Mouse (Mus musculus) liver, embryonic 13.5 days (tissue): ENCODE measurements around the gene Tspan2. TPM values are rescaled to one million over a fixed set of nuclear protein-coding genes. Genes with fewer than 3 reads are reported as not detected.

Experiments used
- ATAC-seq: fragments of 200-750 bp; cut with Nextera tagmentation; 2 replicates; pipeline ENCODE4 v1.8.0; 2017; ENCODE audit warnings: low read depth, mild to moderate bottlenecking, moderate number of reproducible peaks, moderate library complexity
- DNase-seq: peaks from one replicate; pipeline ENCODE4 v3.0.0; 2022
- H3K27ac ChIP-seq: fragments of 300-500 bp; sonication (generic); 2 replicates; pipeline ENCODE4 v1.5.1; 2015; ENCODE audit warnings: moderate library complexity, mild to moderate bottlenecking, inconsistent platforms
- H3K27me3 ChIP-seq: fragments of 300-500 bp; sonication (generic); 2 replicates; pipeline ENCODE4 v1.6.1; 2015; ENCODE audit warnings: mild to moderate bottlenecking, inconsistent platforms
- H3K36me3 ChIP-seq: fragments of 300-500 bp; sonication (generic); 2 replicates; pipeline ENCODE4 v1.6.1; 2015; ENCODE audit warnings: mild to moderate bottlenecking, inconsistent platforms
- H3K4me1 ChIP-seq: fragments of 300-500 bp; sonication (generic); replicated peaks from 2 replicates; pipeline ENCODE4 v1.6.1; 2015; ENCODE audit warnings: inconsistent platforms
- H3K4me2 ChIP-seq: fragments of 300-500 bp; sonication (generic); 2 replicates; pipeline ENCODE4 v1.6.1; 2015; ENCODE audit warnings: inconsistent platforms, mild to moderate bottlenecking, moderate library complexity
- H3K4me3 ChIP-seq: fragments of 300-500 bp; sonication (generic); replicated peaks from 2 replicates; pipeline ENCODE4 v1.5.1; 2015; ENCODE audit warnings: mild to moderate bottlenecking, inconsistent platforms
- H3K9ac ChIP-seq: fragments of 300-500 bp; sonication (generic); 2 replicates; pipeline ENCODE4 v1.6.1; 2015; ENCODE audit warnings: mild to moderate bottlenecking, inconsistent platforms
- H3K9me3 ChIP-seq: fragments of 300-500 bp; sonication (generic); replicated peaks from 2 replicates; pipeline ENCODE4 v1.6.1; 2016; ENCODE audit warnings: inconsistent platforms
- WGBS: fragments of 180-500 bp; shearing (Covaris S2); methylation state at CpG from one replicate; pipeline ENCODE4 v1.1.7; 2015; ENCODE audit not compliant: insufficient replicate concordance; 5-methylcytosine and 5-hydroxymethylcytosine counted together
- polyA plus RNA-seq: library from polyadenylated mRNA; unstranded; fragments of >200 nt; fragmentation: Nextera tagmentation; extraction: Ambion mirVana; gene quantifications from 2 replicates; pipeline ENCODE4 v1.2.1, GENCODE M21; 2015

Gene Tspan2
- 1.9 and 2.1 TPM in 2 replicates for polyA plus RNA-seq

- H3K27ac ChIP-seq: no peak within 1 kb of the TSS
- H3K4me1 ChIP-seq: peaks cover 16% of the 10 kb centered on the region
- WGBS: 2% methylated on average over 50 of the region's 54 CpGs
- no peaks in the 10 kb centered on the region for H3K9me3 ChIP-seq
- H3K27me3 ChIP-seq: peaks cover 45% of the 10 kb centered on the region
- no peaks in the 10 kb centered on the region for H3K36me3 ChIP-seq
- peak within 1 kb of the TSS; percentile 49; the same call in 1 of the 2 replicates for H3K9ac ChIP-seq
- H3K4me2 ChIP-seq: peak within 1 kb of the TSS; percentile 73
- peak within 1 kb of the TSS; percentile 61 for H3K4me3 ChIP-seq
- peak; percentile 75 for ATAC-seq
- peak; percentile 24 for DNase-seq
These were observed at the start of gene Tspan2 for GRCm38 (mm10) chr3:102734313-102735030. Gene Tspan2, plus strand, starts transcription at chr3:102734529.

- no peak for DNase-seq
- WGBS: 64% methylated on average over 5 of the region's 5 CpGs
- Histone ChIP-seq H3K4me2 (no peak overlapping the region), H3K9me3 (no peaks in the 10 kb centered on the region), H3K27ac (no peak overlapping the region), H3K27me3 (no peaks in the 10 kb centered on the region), H3K9ac (no peak overlapping the region), H3K36me3 (no peaks in the 10 kb centered on the region), H3K4me1 (no peaks in the 10 kb centered on the region), H3K4me3 (no peak overlapping the region)
- no peak for ATAC-seq
These were observed 47.5 kb upstream of the Tspan2 start for GRCm38 (mm10) chr3:102686861-102687260.

- Histone ChIP-seq H3K9me3 (no peaks in the 10 kb centered on the region), H3K4me2 (no peak overlapping the region), H3K9ac (no peak overlapping the region), H3K4me1 (no peaks in the 10 kb centered on the region), H3K27ac (no peak overlapping the region), H3K27me3 (no peaks in the 10 kb centered on the region), H3K36me3 (no peaks in the 10 kb centered on the region), H3K4me3 (no peak overlapping the region)
- DNase-seq: no peak
- WGBS: 60% methylated on average over 8 of the region's 8 CpGs
- ATAC-seq: no peak
These were observed 46.5 kb upstream of the Tspan2 start for GRCm38 (mm10) chr3:102687852-102688251.

GRCm38 (mm10) chr3:102691802-102692484 lies 42.4 kb upstream of the Tspan2 start:
- Histone ChIP-seq H3K27me3 (no peaks in the 10 kb centered on the region), H3K27ac (no peak overlapping the region), H3K36me3 (no peaks in the 10 kb centered on the region), H3K4me1 (no peaks in the 10 kb centered on the region), H3K9me3 (no peaks in the 10 kb centered on the region), H3K4me3 (no peak overlapping the region), H3K4me2 (no peak overlapping the region), H3K9ac (no peak overlapping the region)
- DNase-seq (no peak), ATAC-seq (no peak)
- 34% methylated on average over 11 of the region's 11 CpGs for WGBS

- no peaks in the 10 kb centered on the region for H3K27me3 ChIP-seq
- no peaks in the 10 kb centered on the region for H3K4me1 ChIP-seq
- 65% methylated on average over 7 of the region's 7 CpGs for WGBS
- H3K27ac ChIP-seq: no peak overlapping the region
- no peak overlapping the region for H3K9ac ChIP-seq
- H3K36me3 ChIP-seq: no peaks in the 10 kb centered on the region
- ATAC-seq (no peak), DNase-seq (no peak)
- no peaks in the 10 kb centered on the region for H3K9me3 ChIP-seq
- no peak overlapping the region for H3K4me3 ChIP-seq
- H3K4me2 ChIP-seq: no peak overlapping the region
These were observed 41.5 kb upstream of the Tspan2 start for GRCm38 (mm10) chr3:102692758-102693325.

- Histone ChIP-seq H3K27ac (no peak overlapping the region), H3K36me3 (no peaks in the 10 kb centered on the region), H3K4me1 (no peaks in the 10 kb centered on the region), H3K9ac (no peak overlapping the region), H3K4me2 (no peak overlapping the region), H3K9me3 (no peaks in the 10 kb centered on the region), H3K4me3 (no peak overlapping the region), H3K27me3 (no peaks in the 10 kb centered on the region)
- WGBS: 40% methylated on average over 2 of the region's 2 CpGs
- DNase-seq (no peak), ATAC-seq (no peak)
These were observed 36.2 kb upstream of the Tspan2 start for GRCm38 (mm10) chr3:102698127-102698526.

- no peak for ATAC-seq
- Histone ChIP-seq H3K27me3 (no peaks in the 10 kb centered on the region), H3K4me2 (no peak overlapping the region), H3K4me3 (no peak overlapping the region), H3K4me1 (no peaks in the 10 kb centered on the region), H3K9ac (no peak overlapping the region), H3K27ac (no peak overlapping the region), H3K9me3 (no peaks in the 10 kb centered on the region), H3K36me3 (no peaks in the 10 kb centered on the region)
- 61% methylated on average over 4 of the region's 4 CpGs for WGBS
- no peak for DNase-seq
These were observed 33.0 kb upstream of the Tspan2 start for GRCm38 (mm10) chr3:102701303-102701702.

- Histone ChIP-seq H3K9ac (no peak overlapping the region), H3K4me3 (no peak overlapping the region), H3K9me3 (no peaks in the 10 kb centered on the region), H3K36me3 (no peaks in the 10 kb centered on the region), H3K27ac (no peak overlapping the region), H3K4me2 (no peak overlapping the region), H3K27me3 (no peaks in the 10 kb centered on the region), H3K4me1 (no peaks in the 10 kb centered on the region)
- DNase-seq (peak; percentile 43), ATAC-seq (0 out of 2 replicates have a peak, but pooled peaks have one; percentile 51)
- 16% methylated on average over 7 of the region's 7 CpGs for WGBS
These were observed 32.3 kb upstream of the Tspan2 start for GRCm38 (mm10) chr3:102701902-102702544.

- H3K27ac ChIP-seq: no peak overlapping the region
- no peak overlapping the region for H3K9ac ChIP-seq
- no peak overlapping the region for H3K4me3 ChIP-seq
- H3K4me2 ChIP-seq: no peak overlapping the region
- 59% methylated on average over 4 of the region's 4 CpGs for WGBS
- no peaks in the 10 kb centered on the region for H3K27me3 ChIP-seq
- no peaks in the 10 kb centered on the region for H3K4me1 ChIP-seq
- no peaks in the 10 kb centered on the region for H3K36me3 ChIP-seq
- no peaks in the 10 kb centered on the region for H3K9me3 ChIP-seq
- DNase-seq: no peak
- no peak for ATAC-seq
These were observed 30.3 kb upstream of the Tspan2 start for GRCm38 (mm10) chr3:102704001-102704401.

- Histone ChIP-seq H3K27me3 (no peaks in the 10 kb centered on the region), H3K36me3 (no peaks in the 10 kb centered on the region), H3K27ac (no peak overlapping the region), H3K4me1 (no peaks in the 10 kb centered on the region), H3K4me3 (no peak overlapping the region), H3K9ac (no peak overlapping the region), H3K9me3 (no peaks in the 10 kb centered on the region), H3K4me2 (no peak overlapping the region)
- no peak for DNase-seq
- WGBS: 45% methylated on average over 9 of the region's 9 CpGs
- no peak for ATAC-seq
These were observed 25.7 kb upstream of the Tspan2 start for GRCm38 (mm10) chr3:102708599-102708998.

- WGBS: 2% methylated on average over 11 of the region's 11 CpGs
- no peaks in the 10 kb centered on the region for H3K36me3 ChIP-seq
- ATAC-seq (peak; percentile 71), DNase-seq (peak; percentile 57)
- H3K27me3 ChIP-seq: no peaks in the 10 kb centered on the region
- peak overlapping the region; percentile 61 for H3K4me2 ChIP-seq
- H3K27ac ChIP-seq: no peak overlapping the region
- no peaks in the 10 kb centered on the region for H3K9me3 ChIP-seq
- H3K4me1 ChIP-seq: peaks cover 4% of the 10 kb centered on the region; the same call in 1 of the 2 replicates
- peak overlapping the region; percentile 50; the same call in 1 of the 2 replicates for H3K9ac ChIP-seq
- H3K4me3 ChIP-seq: peak overlapping the region; percentile 42
These were observed 19.2 kb upstream of the Tspan2 start for GRCm38 (mm10) chr3:102715066-102715584.
